Mouse (Mus musculus) liver, postnatal 0 days (tissue): ENCODE measurements around the gene Cnst.

Experiments
- CTCF ChIP-seq: sonication (generic); IDR thresholded peaks from 2 replicates; pipeline ENCODE4 v1.5.1; 2016; ENCODE audit warnings: antibody characterized with exemption, low read depth
- EP300 ChIP-seq: IDR thresholded peaks from 2 replicates; pipeline ENCODE4 v1.6.1; 2016; ENCODE audit warnings: antibody characterized with exemption, low read depth, mild to moderate bottlenecking

- TF ChIP-seq CTCF: no peak
- no peak for TF ChIP-seq EP300
Measured at GRCm38 (mm10) chr1:179622665-179623064, 76.5 kb downstream of the Cnst start.
